In the genomic region with DNA sequence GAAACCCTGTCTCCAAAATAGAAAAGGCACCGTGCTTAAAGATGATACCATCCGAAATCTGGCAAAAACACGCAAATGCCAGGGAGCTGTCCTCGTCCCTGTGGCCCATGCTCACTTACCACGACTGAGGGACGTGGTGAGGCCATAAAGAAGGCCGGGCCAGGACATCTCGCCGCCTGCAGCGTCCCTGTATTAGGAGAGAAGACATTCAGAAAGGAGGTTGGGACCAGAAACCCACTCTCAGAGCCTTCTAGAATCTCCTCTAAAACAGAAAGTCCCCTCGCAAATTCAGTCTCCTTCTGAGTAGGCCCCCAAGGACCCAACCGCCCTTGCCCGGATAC, we compare ENCODE assay signal across 8 mouse cellular contexts. TPM values are rescaled to one million over a fixed set of nuclear protein-coding genes. Genes with fewer than 3 reads are reported as not detected.
DNase-seq lines count a peak whose midpoint lies in the region; ATAC-seq and TF ChIP-seq lines count a peak whose summit lies in the region.

No protein-coding gene starts in this region.

- H3K4me2 ChIP-seq in embryonic facial prominence, embryonic 14.5 days (ENCODE audit: low read depth, low read length), result peak overlapping the region; percentile 90
- peak overlapping the region; percentile 93 for H3K4me2 ChIP-seq in intestine, embryonic 14.5 days (ENCODE audit: low read length)
- H3K4me2 ChIP-seq in midbrain, postnatal 0 days (ENCODE audit: low read depth, low read length, poor library complexity, severe bottlenecking), result peak overlapping the region; percentile 91

- no peaks in the 10 kb centered on the region for H3K27me3 ChIP-seq in liver, adult 2 months (ENCODE audit: control insufficient read depth, insufficient read depth, low read length)
- no peaks in the 10 kb centered on the region for H3K27me3 ChIP-seq in embryonic facial prominence, embryonic 14.5 days (replicated peaks; ENCODE audit: control insufficient read depth, insufficient read depth, low read length)
- no peaks in the 10 kb centered on the region for H3K27me3 ChIP-seq in intestine, embryonic 14.5 days (replicated peaks; ENCODE audit: control insufficient read depth, insufficient read depth, low read length)
- H3K27me3 ChIP-seq in midbrain, postnatal 0 days (ENCODE audit: insufficient read depth, low read length), result no peaks in the 10 kb centered on the region

- H3K4me3 ChIP-seq in liver, adult 2 months (ENCODE audit: insufficient read depth, low read depth, low read length), result peak overlapping the region; percentile 82
- peak overlapping the region; percentile 59 for H3K4me3 ChIP-seq in embryonic facial prominence, embryonic 14.5 days (ENCODE audit: low read depth, low read length)
- peak overlapping the region; percentile 81 for H3K4me3 ChIP-seq in intestine, embryonic 14.5 days (ENCODE audit: low read depth, low read length)
- H3K4me3 ChIP-seq in midbrain, postnatal 0 days (ENCODE audit: low read depth, low read length), result peak overlapping the region; percentile 47

- H3K4me1 ChIP-seq in liver, adult 2 months (ENCODE audit: control insufficient read depth, insufficient read depth, low read length), result peaks cover 4% of the 10 kb centered on the region
- 0 out of 2 replicates have a peak, but pooled peaks cover 4% of the 10 kb centered on the region for H3K4me1 ChIP-seq in embryonic facial prominence, embryonic 14.5 days (ENCODE audit: control insufficient read depth, insufficient read depth, low read length)
- H3K4me1 ChIP-seq in intestine, embryonic 14.5 days (replicated peaks; ENCODE audit: control insufficient read depth, insufficient read depth, low read length), result peaks cover 12% of the 10 kb centered on the region
- peaks cover 9% of the 10 kb centered on the region; the same call in 1 of the 2 replicates for H3K4me1 ChIP-seq in midbrain, postnatal 0 days (ENCODE audit: insufficient read depth, low read length)

- H3K9me3 ChIP-seq in embryonic facial prominence, embryonic 14.5 days (ENCODE audit: control insufficient read depth, low read length), result no peaks in the 10 kb centered on the region
- H3K9me3 ChIP-seq in intestine, embryonic 14.5 days (ENCODE audit: control insufficient read depth, low read length), result 0 out of 2 replicates have a peak, but pooled peaks cover 2% of the 10 kb centered on the region
- no peaks in the 10 kb centered on the region for H3K9me3 ChIP-seq in midbrain, postnatal 0 days (ENCODE audit: low read length)

- no peak for TF ChIP-seq POLR2A in liver, adult 2 months (IDR thresholded peaks at IDR 0.05; ENCODE audit: extremely low read depth, insufficient read depth, low read length)

- H3K27ac ChIP-seq in liver, adult 2 months (replicated peaks; ENCODE audit: insufficient read depth, low read depth, low read length), result peak overlapping the region; percentile 67
- peak overlapping the region; percentile 73 for H3K27ac ChIP-seq in embryonic facial prominence, embryonic 14.5 days (replicated peaks; ENCODE audit: low read depth, low read length)
- peak overlapping the region; percentile 81; the same call in 1 of the 2 replicates for H3K27ac ChIP-seq in intestine, embryonic 14.5 days (ENCODE audit: low read depth)
- H3K27ac ChIP-seq in midbrain, postnatal 0 days (ENCODE audit: low read depth, low read length), result peak overlapping the region; percentile 75

- peak; percentile 7; the same call in 1 of the 2 replicates for ATAC-seq in embryonic facial prominence, embryonic 14.5 days (ENCODE audit: low read depth)
- no peak; the same call in 1 of the 2 replicates for ATAC-seq in intestine, embryonic 14.5 days (replicated peaks; ENCODE audit: low FRiP score, low TSS enrichment, low read depth)
- ATAC-seq in midbrain, postnatal 0 days (ENCODE audit: low FRiP score), result peak; percentile 6; the same call in 1 of the 2 replicates

- no peaks in the 10 kb centered on the region for H3K36me3 ChIP-seq in liver, adult 2 months (ENCODE audit: control insufficient read depth, insufficient read depth, low read length)
- peaks cover 37% of the 10 kb centered on the region for H3K36me3 ChIP-seq in embryonic facial prominence, embryonic 14.5 days (ENCODE audit: control insufficient read depth, insufficient read depth, low read length)
- peaks cover 36% of the 10 kb centered on the region for H3K36me3 ChIP-seq in intestine, embryonic 14.5 days (ENCODE audit: control insufficient read depth, insufficient read depth, low read length)
- peaks cover 14% of the 10 kb centered on the region; the same call in 1 of the 2 replicates for H3K36me3 ChIP-seq in midbrain, postnatal 0 days (ENCODE audit: insufficient read depth, low read length)

- peak overlapping the region; percentile 85 for H3K9ac ChIP-seq in liver, adult 2 months (ENCODE audit: low read depth, low read length)
- peak overlapping the region; percentile 81 for H3K9ac ChIP-seq in embryonic facial prominence, embryonic 14.5 days (ENCODE audit: low read depth, low read length)
- H3K9ac ChIP-seq in intestine, embryonic 14.5 days (ENCODE audit: low read length), result peak overlapping the region; percentile 80
- peak overlapping the region; percentile 76 for H3K9ac ChIP-seq in midbrain, postnatal 0 days (replicated peaks; ENCODE audit: low read length, poor library complexity, severe bottlenecking)

- no peak for DNase-seq in liver, adult 2 months (ENCODE audit: extremely low read depth, low read depth, low spot score)
- DNase-seq in liver, result no peak
- DNase-seq in embryonic facial prominence, embryonic 14.5 days (ENCODE audit: low spot score), result no peak
- DNase-seq in intestine, embryonic 14.5 days (ENCODE audit: low spot score), result no peak
- DNase-seq in midbrain, postnatal 0 days (ENCODE audit: low spot score), result no peak
- DNase-seq in c-Kit-positive CD71-positive TER-119-positive erythroid progenitor cells, embryonic 14.5 days (ENCODE audit: low spot score), result no peak
- no peak for DNase-seq in retina, embryonic 14.5 days (ENCODE audit: low spot score)
- DNase-seq in right cerebral cortex, adult 18-20 months, result no peak

- TF ChIP-seq CTCF in liver, adult 2 months (IDR thresholded peaks at IDR 0.05; ENCODE audit: low read depth, low read length), result no peak
- TF ChIP-seq CTCF in midbrain, postnatal 0 days (IDR thresholded peaks at IDR 0.05), result no peak

- WGBS in liver, adult 2 months, result under 1% methylated on average over 13 of the region's 13 CpGs
- 1% methylated on average over 13 of the region's 13 CpGs for WGBS in embryonic facial prominence, embryonic 14.5 days
- 1% methylated on average over 13 of the region's 13 CpGs for WGBS in intestine, embryonic 14.5 days
- WGBS in midbrain, postnatal 0 days, result 1% methylated on average over 13 of the region's 13 CpGs

- H3K79me2 ChIP-seq in liver, adult 2 months (ENCODE audit: control insufficient read depth, insufficient read depth, low read length), result no peaks in the 10 kb centered on the region

RNA-seq across cellular contexts. Expression of gene Mrps12, which starts 0.3 kb away (rescaled TPM):
- total RNA-seq in liver, adult 2 months (2014; rRNA removed), result 66.0 and 70.3 TPM in 2 replicates
- polyA plus RNA-seq in liver, adult 2 months (2012; rRNA removed), result 98.0 and 103 TPM in 2 replicates
- polyA plus RNA-seq in embryonic facial prominence, embryonic 14.5 days (2014; fragmentation: Nextera tagmentation; extraction: Ambion mirVana), result 119 and 120 TPM in 2 replicates
- polyA plus RNA-seq in intestine, embryonic 14.5 days (2014; fragmentation: Nextera tagmentation; extraction: Ambion mirVana), result 152 and 157 TPM in 2 replicates
- 48.6 and 67.5 TPM in 2 replicates for total RNA-seq in midbrain, postnatal 0 days (2014; rRNA removed)
- polyA plus RNA-seq in midbrain, postnatal 0 days (2015; fragmentation: Nextera tagmentation; extraction: Ambion mirVana), result 97.3 and 106 TPM in 2 replicates

RNA-seq across cellular contexts. Expression of gene Sars2, which starts 0.5 kb away (rescaled TPM):
- 4.6 and 6.4 TPM in 2 replicates for total RNA-seq in liver, adult 2 months (2014; rRNA removed)
- 21.9 and 25.3 TPM in 2 replicates for polyA plus RNA-seq in liver, adult 2 months (2012; rRNA removed)
- polyA plus RNA-seq in embryonic facial prominence, embryonic 14.5 days (2014; fragmentation: Nextera tagmentation; extraction: Ambion mirVana), result 20.5 and 22.9 TPM in 2 replicates
- 27.1 and 30.2 TPM in 2 replicates for polyA plus RNA-seq in intestine, embryonic 14.5 days (2014; fragmentation: Nextera tagmentation; extraction: Ambion mirVana)
- 17.8 and 18.6 TPM in 2 replicates for total RNA-seq in midbrain, postnatal 0 days (2014; rRNA removed)
- 16.2 and 19.3 TPM in 2 replicates for polyA plus RNA-seq in midbrain, postnatal 0 days (2015; fragmentation: Nextera tagmentation; extraction: Ambion mirVana)

RNA-seq across cellular contexts. Expression of gene Ccer2, which starts 14.6 kb away (rescaled TPM):
- total RNA-seq in liver, adult 2 months (2014; rRNA removed), result not detected in 2 replicates
- polyA plus RNA-seq in liver, adult 2 months (2012; rRNA removed), result not detected in 2 replicates
- 3.8 and 12.7 TPM in 2 replicates for polyA plus RNA-seq in embryonic facial prominence, embryonic 14.5 days (2014; fragmentation: Nextera tagmentation; extraction: Ambion mirVana)
- polyA plus RNA-seq in intestine, embryonic 14.5 days (2014; fragmentation: Nextera tagmentation; extraction: Ambion mirVana), result not detected in 2 replicates
- total RNA-seq in midbrain, postnatal 0 days (2014; rRNA removed), result not detected in 2 replicates
- 1.4 and 1.8 TPM in 2 replicates for polyA plus RNA-seq in midbrain, postnatal 0 days (2015; fragmentation: Nextera tagmentation; extraction: Ambion mirVana)

RNA-seq across cellular contexts. Expression of gene Fbxo17, which starts 24.7 kb away (rescaled TPM):
- 0.46 and 0.60 TPM in 2 replicates for total RNA-seq in liver, adult 2 months (2014; rRNA removed)
- 0.53 and 1.0 TPM in 2 replicates for polyA plus RNA-seq in liver, adult 2 months (2012; rRNA removed)
- 27.8 and 29.0 TPM in 2 replicates for polyA plus RNA-seq in embryonic facial prominence, embryonic 14.5 days (2014; fragmentation: Nextera tagmentation; extraction: Ambion mirVana)
- polyA plus RNA-seq in intestine, embryonic 14.5 days (2014; fragmentation: Nextera tagmentation; extraction: Ambion mirVana), result 6.2 and 7.6 TPM in 2 replicates
- total RNA-seq in midbrain, postnatal 0 days (2014; rRNA removed), result 1.7 and 2.8 TPM in 2 replicates
- polyA plus RNA-seq in midbrain, postnatal 0 days (2015; fragmentation: Nextera tagmentation; extraction: Ambion mirVana), result 5.5 and 6.1 TPM in 2 replicates

RNA-seq across cellular contexts. Expression of gene Sirt2, which starts 25.2 kb away (rescaled TPM):
- total RNA-seq in liver, adult 2 months (2014; rRNA removed), result 15.1 and 21.4 TPM in 2 replicates
- polyA plus RNA-seq in liver, adult 2 months (2012; rRNA removed), result 52.9 and 56.7 TPM in 2 replicates
- 76.8 and 79.3 TPM in 2 replicates for polyA plus RNA-seq in embryonic facial prominence, embryonic 14.5 days (2014; fragmentation: Nextera tagmentation; extraction: Ambion mirVana)
- polyA plus RNA-seq in intestine, embryonic 14.5 days (2014; fragmentation: Nextera tagmentation; extraction: Ambion mirVana), result 56.8 and 60.1 TPM in 2 replicates
- 64.8 and 85.9 TPM in 2 replicates for total RNA-seq in midbrain, postnatal 0 days (2014; rRNA removed)
- 111 and 120 TPM in 2 replicates for polyA plus RNA-seq in midbrain, postnatal 0 days (2015; fragmentation: Nextera tagmentation; extraction: Ambion mirVana)
